11 mouse cellular contexts compared by ENCODE assay signal in the genomic region with DNA sequence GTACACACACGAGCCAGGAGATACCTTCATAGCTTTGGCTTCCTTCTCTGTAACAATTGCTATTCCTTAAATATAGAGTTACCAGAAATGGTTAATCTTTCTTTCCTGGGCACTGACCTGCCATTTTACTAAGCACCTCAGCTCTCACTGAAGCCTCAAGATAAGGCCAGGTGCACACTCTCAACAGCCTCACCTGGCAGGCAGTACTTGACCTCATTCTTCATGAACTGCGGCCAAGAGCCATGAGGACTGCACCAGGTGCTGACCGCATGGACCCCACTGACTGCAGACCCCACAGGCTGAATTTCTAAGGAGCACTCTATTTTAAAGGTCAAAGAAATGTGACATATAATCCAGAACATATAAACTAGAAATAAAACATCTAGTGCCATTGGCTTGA.
"Had no signal": no experiment of that assay in that cellular context is flagged by ENCODE, and none has a peak within 500 bp of the region (broad histone marks: within the 10 kb centered on the region; RNA-seq: fewer than 3 reads in every experiment).

No protein-coding gene starts in this region.

- DNase-seq: liver, embryonic 13.5 days; liver, postnatal 0 days; midbrain, embryonic 14.5 days; retina, postnatal 1 day; right cerebral cortex, adult 18-20 months; right cerebral cortex, postnatal 25 days; right cerebral cortex, postnatal 4 days; spleen, adult 18-20 months; thymus, adult 18-20 months; thymus, postnatal 14 days; thymus, postnatal 36 days had no signal
